Mouse (Mus musculus) cerebellum, adult 2 months (tissue): ENCODE measurements around the gene Trappc2l.

Experiments
- CTCF ChIP-seq: fragments of 200-500 bp; IDR thresholded peaks from 2 replicates; pipeline ENCODE4 v1.5.1; 2011; ENCODE audit warnings: low read depth, mild to moderate bottlenecking, control low read depth, low read length, moderate library complexity, borderline replicate concordance; ENCODE audit not compliant: insufficient read depth
- POLR2A ChIP-seq: fragments of 200-500 bp; IDR thresholded peaks from 2 replicates; pipeline ENCODE4 v1.6.1; 2011; ENCODE audit warnings: low read length, control low read depth, borderline replicate concordance; ENCODE audit not compliant: insufficient read depth

- TF ChIP-seq POLR2A: no peak
- TF ChIP-seq CTCF: no peak; the same call in 1 of the 2 replicates
Measured at GRCm38 (mm10) chr8:122633205-122633604, 21.8 kb downstream of the Trappc2l start.
